Mouse (Mus musculus): ENCODE measurements around the gene Pom121l2. TPM values are rescaled to one million over a fixed set of nuclear protein-coding genes. Genes with fewer than 3 reads are reported as not detected.

Pom121l2 gene
- polyA plus RNA-seq, 1 experiment from 2014 or later, result 0.31 TPM

DNA sequence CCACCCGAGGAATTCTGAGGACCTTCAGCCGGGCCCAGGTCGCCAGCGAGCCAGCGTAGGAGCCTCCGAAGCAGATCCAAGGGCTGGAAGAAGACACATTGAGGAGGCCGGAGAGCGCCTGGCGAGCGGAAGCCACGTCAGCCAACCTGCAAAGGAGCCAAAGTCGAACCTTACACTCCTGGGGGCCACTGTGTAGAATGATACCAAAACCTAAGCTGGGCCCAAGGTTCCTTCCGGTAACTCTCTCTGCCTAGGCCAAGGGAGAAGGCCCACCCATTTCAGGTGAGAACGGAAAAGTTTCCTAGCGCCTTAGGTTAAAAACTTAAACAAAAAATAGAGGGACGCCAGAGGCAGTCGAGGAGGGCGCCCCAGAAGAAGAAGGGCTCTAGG, 26.1 kb downstream of the Pom121l2 start:
- H3K36me3 ChIP-seq, result no peaks in the 10 kb centered on the region
- H3K9ac ChIP-seq, result peak overlapping the region; percentile 55; the same call in 1 of the 2 replicates
- H3K4me2 ChIP-seq, result peak overlapping the region; percentile 95
- ATAC-seq (ENCODE audit: insufficient number of reproducible peaks, insufficient read depth, low FRiP score, low TSS enrichment, low read depth), result no peak
- H3K27ac ChIP-seq, result no peak overlapping the region
- no peaks in the 10 kb centered on the region for H3K9me3 ChIP-seq
- peak overlapping the region; percentile 59 for H3K4me3 ChIP-seq
- H3K4me1 ChIP-seq, result peaks cover 18% of the 10 kb centered on the region
- 1% methylated on average over 18 of the region's 18 CpGs for WGBS
- peaks cover 96% of the 10 kb centered on the region for H3K27me3 ChIP-seq

DNA sequence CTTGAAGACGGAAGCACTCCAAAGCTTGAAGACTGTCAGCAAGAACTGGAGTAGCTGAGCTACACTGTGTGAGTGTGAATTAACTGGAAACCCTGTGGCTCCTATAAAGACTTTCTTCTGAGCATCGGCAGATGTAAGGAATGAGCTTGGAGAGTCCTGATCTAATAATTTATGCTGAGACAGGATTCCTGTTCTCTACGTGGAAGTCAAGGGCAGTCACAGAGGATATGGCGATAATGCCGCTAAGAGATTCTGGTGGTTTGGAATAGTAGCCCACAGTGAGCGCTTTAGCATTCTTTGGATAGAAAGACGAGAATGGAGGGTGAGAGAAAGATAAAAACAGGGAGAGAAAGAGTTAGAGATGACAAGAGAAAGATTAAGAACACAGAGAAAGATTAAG, 26.9 kb downstream of the Pom121l2 start:
- 47% methylated on average over 7 of the region's 7 CpGs for WGBS
- peaks cover 96% of the 10 kb centered on the region for H3K27me3 ChIP-seq
- no peaks in the 10 kb centered on the region for H3K36me3 ChIP-seq
- no peak overlapping the region for H3K4me2 ChIP-seq
- H3K4me3 ChIP-seq, result no peak overlapping the region
- H3K9me3 ChIP-seq, result no peaks in the 10 kb centered on the region
- no peak overlapping the region for H3K9ac ChIP-seq
- H3K4me1 ChIP-seq, result peaks cover 18% of the 10 kb centered on the region
- no peak overlapping the region for H3K27ac ChIP-seq
- ATAC-seq (ENCODE audit: insufficient number of reproducible peaks, insufficient read depth, low FRiP score, low TSS enrichment, low read depth), result no peak

GRCm38 (mm10) chr13:22008707-22009106, 27.7 kb downstream of the Pom121l2 start:
- Histone ChIP-seq H3K36me3 (no peaks in the 10 kb centered on the region), H3K4me1 (peaks cover 18% of the 10 kb centered on the region), H3K27ac (no peak overlapping the region), H3K4me2 (no peak overlapping the region), H3K27me3 (peaks cover 93% of the 10 kb centered on the region), H3K9me3 (no peaks in the 10 kb centered on the region), H3K9ac (no peak overlapping the region), H3K4me3 (no peak overlapping the region)
- no peak for ATAC-seq (ENCODE audit: insufficient number of reproducible peaks, insufficient read depth, low FRiP score, low TSS enrichment, low read depth)
- WGBS, result 77% methylated on average over 3 of the region's 3 CpGs

GRCm38 (mm10) chr13:22009642-22010041, 28.6 kb downstream of the Pom121l2 start, which contains the start of gene Prss16:
Prss16 (minus strand) TSS chr13:22009742.
- Histone ChIP-seq H3K4me2 (no peak within 1 kb of the TSS), H3K9me3 (no peaks in the 10 kb centered on the region), H3K4me3 (no peak within 1 kb of the TSS), H3K27me3 (peaks cover 93% of the 10 kb centered on the region), H3K27ac (no peak within 1 kb of the TSS), H3K4me1 (peaks cover 22% of the 10 kb centered on the region), H3K36me3 (no peaks in the 10 kb centered on the region), H3K9ac (no peak within 1 kb of the TSS)
- WGBS, result 32% methylated on average over 7 of the region's 7 CpGs
- ATAC-seq (ENCODE audit: insufficient number of reproducible peaks, insufficient read depth, low FRiP score, low TSS enrichment, low read depth), result no peak

DNA sequence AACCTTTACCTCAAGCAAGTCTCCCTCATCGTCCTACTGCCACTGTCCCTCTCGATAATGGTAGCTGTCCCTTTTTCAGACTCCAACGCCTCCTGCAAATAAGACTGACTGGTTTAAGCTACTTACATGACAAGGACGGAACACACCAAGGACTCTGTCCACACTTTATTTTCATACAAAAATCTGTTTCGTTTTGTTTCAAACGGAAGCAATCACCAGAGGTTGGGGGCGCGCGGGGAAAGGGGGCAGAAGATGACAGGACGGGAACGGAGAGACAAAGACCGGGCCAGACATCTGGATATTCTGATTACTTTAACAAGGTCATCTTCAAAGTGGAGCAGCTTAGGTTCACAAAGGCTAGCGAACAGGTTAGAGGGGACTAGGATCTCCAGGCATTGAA, 32.7 kb downstream of the Pom121l2 start:
- H3K27ac ChIP-seq, result no peak overlapping the region
- H3K9me3 ChIP-seq, result no peaks in the 10 kb centered on the region
- H3K4me2 ChIP-seq, result peak overlapping the region; percentile 31; the same call in 1 of the 2 replicates
- WGBS, result 23% methylated on average over 13 of the region's 13 CpGs
- no peaks in the 10 kb centered on the region for H3K36me3 ChIP-seq
- ATAC-seq (ENCODE audit: insufficient number of reproducible peaks, insufficient read depth, low FRiP score, low TSS enrichment, low read depth), result no peak
- H3K27me3 ChIP-seq, result peaks cover 86% of the 10 kb centered on the region
- H3K4me1 ChIP-seq, result peaks cover 6% of the 10 kb centered on the region; the same call in 1 of the 2 replicates
- no peak overlapping the region for H3K4me3 ChIP-seq
- H3K9ac ChIP-seq, result no peak overlapping the region

- Histone ChIP-seq H3K4me3 (peak overlapping the region; percentile 19), H3K27ac (no peak overlapping the region), H3K27me3 (peaks cover 86% of the 10 kb centered on the region), H3K4me2 (peak overlapping the region; percentile 31), H3K9ac (no peak overlapping the region), H3K36me3 (no peaks in the 10 kb centered on the region), H3K9me3 (no peaks in the 10 kb centered on the region), H3K4me1 (peaks cover 6% of the 10 kb centered on the region; the same call in 1 of the 2 replicates)
- WGBS, result 20% methylated on average over 17 of the region's 17 CpGs
- no peak for ATAC-seq (ENCODE audit: insufficient number of reproducible peaks, insufficient read depth, low FRiP score, low TSS enrichment, low read depth)
Observed at GRCm38 (mm10) chr13:22014411-22014845, 33.4 kb downstream of the Pom121l2 start.

- no peaks in the 10 kb centered on the region for H3K9me3 ChIP-seq
- H3K27ac ChIP-seq, result no peak overlapping the region
- H3K36me3 ChIP-seq, result no peaks in the 10 kb centered on the region
- peaks cover 86% of the 10 kb centered on the region for H3K27me3 ChIP-seq
- H3K4me3 ChIP-seq, result no peak overlapping the region
- 14% methylated on average over 27 of the region's 27 CpGs for WGBS
- H3K4me2 ChIP-seq, result no peak overlapping the region
- no peak for ATAC-seq (ENCODE audit: insufficient number of reproducible peaks, insufficient read depth, low FRiP score, low TSS enrichment, low read depth)
- peaks cover 10% of the 10 kb centered on the region for H3K4me1 ChIP-seq
- H3K9ac ChIP-seq, result no peak overlapping the region
Observed at GRCm38 (mm10) chr13:22015479-22016450, 34.8 kb downstream of the Pom121l2 start.

GRCm38 (mm10) chr13:22019934-22020835, 39.2 kb downstream of the Pom121l2 start:
- H3K9ac ChIP-seq, result peak overlapping the region; percentile 59
- no peak for ATAC-seq (ENCODE audit: insufficient number of reproducible peaks, insufficient read depth, low FRiP score, low TSS enrichment, low read depth)
- H3K9me3 ChIP-seq, result no peaks in the 10 kb centered on the region
- peaks cover 4% of the 10 kb centered on the region; the same call in 1 of the 2 replicates for H3K4me1 ChIP-seq
- H3K27me3 ChIP-seq, result peaks cover 49% of the 10 kb centered on the region
- H3K4me3 ChIP-seq, result peak overlapping the region; percentile 46
- H3K27ac ChIP-seq, result no peak overlapping the region
- no peaks in the 10 kb centered on the region for H3K36me3 ChIP-seq
- H3K4me2 ChIP-seq, result peak overlapping the region; percentile 67
- WGBS, result under 1% methylated on average over 44 of the region's 44 CpGs

GRCm38 (mm10) chr13:22020901-22021339, 39.9 kb downstream of the Pom121l2 start:
- no peak for ATAC-seq (ENCODE audit: insufficient number of reproducible peaks, insufficient read depth, low FRiP score, low TSS enrichment, low read depth)
- H3K4me2 ChIP-seq, result peak overlapping the region; percentile 67
- 0% methylated on average over 8 of the region's 8 CpGs for WGBS
- H3K9ac ChIP-seq, result 0 out of 2 replicates have a peak overlapping the region, but pooled peaks have one; percentile 59
- H3K4me3 ChIP-seq, result peak overlapping the region; percentile 46
- no peaks in the 10 kb centered on the region for H3K9me3 ChIP-seq
- no peak overlapping the region for H3K27ac ChIP-seq
- no peaks in the 10 kb centered on the region for H3K36me3 ChIP-seq
- peaks cover 44% of the 10 kb centered on the region for H3K27me3 ChIP-seq
- peaks cover 4% of the 10 kb centered on the region; the same call in 1 of the 2 replicates for H3K4me1 ChIP-seq

- H3K9me3 ChIP-seq, result no peaks in the 10 kb centered on the region
- peak overlapping the region; percentile 67 for H3K4me2 ChIP-seq
- peaks cover 37% of the 10 kb centered on the region for H3K27me3 ChIP-seq
- H3K4me3 ChIP-seq, result peak overlapping the region; percentile 46
- WGBS, result under 1% methylated on average over 11 of the region's 11 CpGs
- H3K36me3 ChIP-seq, result no peaks in the 10 kb centered on the region
- peaks cover 4% of the 10 kb centered on the region; the same call in 1 of the 2 replicates for H3K4me1 ChIP-seq
- no peak for ATAC-seq (ENCODE audit: insufficient number of reproducible peaks, insufficient read depth, low FRiP score, low TSS enrichment, low read depth)
- H3K9ac ChIP-seq, result peak overlapping the region; percentile 54
- H3K27ac ChIP-seq, result no peak overlapping the region
Observed at GRCm38 (mm10) chr13:22021581-22021980, 40.6 kb downstream of the Pom121l2 start.

DNA sequence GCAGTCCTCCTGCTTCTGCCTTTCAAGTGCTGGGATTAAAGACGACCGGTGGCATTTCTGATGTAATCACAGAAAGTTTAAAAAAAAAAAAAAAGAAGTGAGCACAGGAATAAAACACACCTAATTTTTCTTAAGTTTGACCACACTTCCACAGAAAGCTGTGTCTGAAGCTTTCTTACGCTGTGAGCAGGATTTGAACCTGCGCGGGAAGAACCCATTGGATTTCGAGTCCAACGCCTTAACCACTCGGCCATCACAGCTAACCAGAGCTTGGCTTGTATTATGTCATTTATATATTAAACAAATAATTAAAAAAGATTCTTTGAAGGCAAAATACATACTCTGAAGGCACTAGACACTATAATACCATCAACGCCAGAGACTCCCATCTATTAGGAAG, 41.2 kb downstream of the Pom121l2 start:
- H3K27me3 ChIP-seq, result peaks cover 33% of the 10 kb centered on the region
- no peaks in the 10 kb centered on the region for H3K9me3 ChIP-seq
- peak overlapping the region; percentile 46 for H3K4me3 ChIP-seq
- ATAC-seq (ENCODE audit: insufficient number of reproducible peaks, insufficient read depth, low FRiP score, low TSS enrichment, low read depth), result peak; percentile 75
- peaks cover 4% of the 10 kb centered on the region; the same call in 1 of the 2 replicates for H3K4me1 ChIP-seq
- WGBS, result under 1% methylated on average over 9 of the region's 9 CpGs
- no peak overlapping the region for H3K27ac ChIP-seq
- H3K36me3 ChIP-seq, result no peaks in the 10 kb centered on the region
- peak overlapping the region; percentile 54; the same call in 1 of the 2 replicates for H3K9ac ChIP-seq
- H3K4me2 ChIP-seq, result peak overlapping the region; percentile 67
